Mouse (Mus musculus) heart, embryonic 11.5 days (tissue): ENCODE data around the gene Themis3. TPM values are rescaled to one million over a fixed set of nuclear protein-coding genes. Genes with fewer than 3 reads are reported as not detected.
"Not testable (repeated sequence)": the region's sequence is repeated elsewhere in the genome, so short reads cannot be mapped to it uniquely, and the experiment has no call there.

Experiments used
- ATAC-seq: fragments of 200-750 bp; cut with Nextera tagmentation; replicated peaks from 2 replicates; pipeline ENCODE4 v1.8.0; 2017; ENCODE audit warnings: moderate library complexity; ENCODE audit not compliant: insufficient number of reproducible peaks, low FRiP score, low TSS enrichment
- H3K27ac ChIP-seq: fragments of 300-500 bp; sonication (generic); 2 replicates; pipeline ENCODE4 v1.5.1; 2014; ENCODE audit warnings: mild to moderate bottlenecking, low read depth, low read length
- H3K27me3 ChIP-seq: fragments of 300-500 bp; sonication (generic); 2 replicates; pipeline ENCODE4 v1.6.1; 2014; ENCODE audit warnings: mild to moderate bottlenecking, low read length, mixed read lengths; ENCODE audit not compliant: control insufficient read depth, insufficient read depth
- H3K36me3 ChIP-seq: fragments of 300-500 bp; sonication (generic); 2 replicates; pipeline ENCODE4 v1.6.1; 2014; ENCODE audit warnings: mild to moderate bottlenecking, low read length, moderate library complexity, mixed read lengths; ENCODE audit not compliant: control insufficient read depth, insufficient read depth
- H3K4me1 ChIP-seq: fragments of 300-500 bp; sonication (generic); 2 replicates; pipeline ENCODE4 v1.6.1; 2014; ENCODE audit warnings: low read length; ENCODE audit not compliant: control insufficient read depth, insufficient read depth
- H3K4me2 ChIP-seq: fragments of 300-500 bp; sonication (generic); 2 replicates; pipeline ENCODE4 v1.6.1; 2014; ENCODE audit warnings: mild to moderate bottlenecking, moderate library complexity
- H3K4me3 ChIP-seq: fragments of 300-500 bp; sonication (generic); 2 replicates; pipeline ENCODE4 v1.5.1; 2014; ENCODE audit warnings: low read depth, low read length
- H3K9ac ChIP-seq: fragments of 300-500 bp; sonication (generic); 2 replicates; pipeline ENCODE4 v1.6.1; 2014; ENCODE audit warnings: mild to moderate bottlenecking, low read depth, low read length, moderate library complexity
- H3K9me3 ChIP-seq: fragments of 300-500 bp; sonication (generic); replicated peaks from 2 replicates; pipeline ENCODE4 v1.6.1; 2016; ENCODE audit warnings: low read length; ENCODE audit not compliant: control insufficient read depth
- WGBS: fragments of 180-500 bp; shearing (Covaris S2); extraction: QIAGEN DNeasy Blood & Tissue Kit; methylation state at CpG from one replicate; pipeline ENCODE4 v1.1.7; 2014; ENCODE audit not compliant: insufficient replicate concordance; 5-methylcytosine and 5-hydroxymethylcytosine counted together
- polyA plus RNA-seq: library from polyadenylated mRNA; unstranded; fragments of >200 nt; fragmentation: Nextera tagmentation; extraction: Ambion mirVana; gene quantifications from 2 replicates; pipeline ENCODE4 v1.2.1, GENCODE M21; 2014

The Themis3 gene
- polyA plus RNA-seq, 1 experiment from 2014 or later = not detected

DNA sequence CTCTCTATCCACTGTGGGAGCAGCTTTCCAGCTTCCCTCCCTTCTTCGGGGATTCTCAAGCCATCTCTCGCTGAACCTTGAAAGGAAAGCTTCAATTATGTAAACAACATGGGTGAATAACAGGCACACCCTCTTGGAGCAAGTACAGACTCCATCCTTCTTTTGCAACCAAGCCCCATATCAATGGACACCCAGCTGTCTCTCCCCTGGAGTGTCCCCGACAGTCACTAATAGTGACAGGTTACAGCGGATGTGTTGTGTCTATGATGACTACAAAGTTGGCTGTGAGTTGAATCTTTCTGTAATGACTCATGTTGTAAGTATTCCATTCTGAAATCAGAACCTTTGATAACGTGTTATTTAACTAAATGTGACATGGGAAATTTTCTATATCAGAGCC lies 71.0 kb downstream of the Themis3 start:
- no peaks in the 10 kb centered on the region for H3K9me3 ChIP-seq
- H3K4me3 ChIP-seq = no peak overlapping the region
- ATAC-seq = no peak

DNA sequence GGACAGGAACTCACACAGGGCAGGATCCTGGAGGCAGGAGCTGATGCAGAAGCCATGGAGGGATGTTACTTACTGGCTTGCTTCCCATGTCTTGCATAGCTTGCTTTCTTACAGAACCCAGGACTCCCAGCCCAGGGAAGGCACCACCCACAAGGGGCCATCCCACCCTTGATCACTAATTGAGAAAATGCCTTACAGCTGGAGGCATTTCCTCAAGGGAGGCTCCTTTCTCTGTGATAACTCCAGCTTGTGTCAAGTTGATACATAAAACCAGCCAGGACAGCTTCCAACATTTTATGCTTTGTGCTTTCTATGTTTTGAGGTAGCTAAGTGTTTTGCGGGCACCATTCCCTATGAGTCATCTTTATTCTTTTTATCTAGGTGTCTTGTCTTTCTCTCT lies 71.8 kb downstream of the Themis3 start:
- not testable (repeated sequence) for H3K27ac ChIP-seq, ATAC-seq, H3K4me3 ChIP-seq, H3K9ac ChIP-seq, H3K4me2 ChIP-seq, H3K9me3 ChIP-seq, H3K27me3 ChIP-seq, H3K4me1 ChIP-seq, H3K36me3 ChIP-seq
- WGBS = 79% methylated on average over 1 of the region's 1 CpGs

More for the DNA sequence above, 71.0 kb downstream of the Themis3 start:
- Histone ChIP-seq H3K27me3 (no peaks in the 10 kb centered on the region), H3K9ac (no peak overlapping the region), H3K27ac (no peak overlapping the region), H3K36me3 (no peaks in the 10 kb centered on the region), H3K4me1 (peaks cover 2% of the 10 kb centered on the region), H3K4me2 (no peak overlapping the region)
- 69% methylated on average over 5 of the region's 5 CpGs for WGBS

DNA sequence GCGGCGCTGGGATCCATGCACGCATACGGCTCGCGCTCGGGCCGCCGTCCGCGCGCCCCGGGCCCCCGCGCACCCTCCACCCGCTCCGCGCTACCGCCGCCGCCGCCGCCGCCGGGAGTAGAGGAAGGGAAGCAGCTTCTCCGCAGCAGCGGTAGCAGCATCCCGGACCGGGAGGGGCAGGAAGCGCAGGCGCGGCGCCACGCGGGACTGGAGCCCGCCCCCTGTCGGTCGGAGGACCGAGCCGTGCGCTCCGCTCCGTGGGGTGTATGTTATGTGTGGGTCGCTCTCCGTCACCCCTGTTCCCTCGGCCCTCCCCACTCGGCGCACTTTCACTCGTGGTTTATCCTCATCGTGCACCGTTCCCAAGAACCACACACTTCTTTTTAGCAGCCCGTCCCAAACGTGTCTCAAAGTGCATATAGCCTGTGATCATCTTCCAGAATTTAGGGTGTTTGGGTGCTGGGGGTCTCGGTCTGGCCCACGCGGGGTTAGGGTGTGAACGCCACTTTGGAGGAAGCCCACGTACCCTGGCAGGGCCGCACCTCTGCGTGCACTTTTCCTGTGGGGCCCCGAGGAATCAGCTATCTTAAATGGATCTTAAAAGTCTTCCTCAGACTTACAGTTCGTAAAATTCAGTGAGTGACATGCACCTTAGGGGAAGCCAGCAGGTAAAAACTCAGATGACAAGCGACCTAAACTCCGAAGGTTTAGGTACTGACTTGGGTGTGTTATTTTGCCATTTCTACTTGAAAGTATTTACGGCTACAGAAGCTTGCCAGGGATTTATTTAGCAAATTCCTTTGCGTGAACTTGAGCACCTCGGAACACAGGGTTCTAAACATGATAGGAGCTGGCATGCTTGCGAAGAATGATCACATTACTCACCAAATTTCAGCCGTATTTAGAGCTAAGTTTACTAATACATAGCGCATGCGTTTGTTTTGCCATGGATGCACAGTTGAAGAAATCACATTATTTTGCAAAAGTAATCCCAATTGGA lies 74.6 kb downstream of the Themis3 start, which contains the start of gene Rab12:
Gene Rab12, minus strand, starts transcription at position 176 of the 1,000 bp plus-strand sequence.
- peaks cover 5% of the 10 kb centered on the region for H3K4me1 ChIP-seq
- H3K36me3 ChIP-seq = no peaks in the 10 kb centered on the region
- no peaks in the 10 kb centered on the region for H3K27me3 ChIP-seq
- WGBS = 9% methylated on average over 54 of the region's 71 CpGs
- H3K4me2 ChIP-seq = peak within 1 kb of the TSS; percentile 96
- no peak within 1 kb of the TSS for H3K27ac ChIP-seq
- H3K4me3 ChIP-seq = peak within 1 kb of the TSS; percentile 98
- H3K9me3 ChIP-seq = no peaks in the 10 kb centered on the region
- peak within 1 kb of the TSS; percentile 96 for H3K9ac ChIP-seq
- ATAC-seq = peak; percentile 86

DNA sequence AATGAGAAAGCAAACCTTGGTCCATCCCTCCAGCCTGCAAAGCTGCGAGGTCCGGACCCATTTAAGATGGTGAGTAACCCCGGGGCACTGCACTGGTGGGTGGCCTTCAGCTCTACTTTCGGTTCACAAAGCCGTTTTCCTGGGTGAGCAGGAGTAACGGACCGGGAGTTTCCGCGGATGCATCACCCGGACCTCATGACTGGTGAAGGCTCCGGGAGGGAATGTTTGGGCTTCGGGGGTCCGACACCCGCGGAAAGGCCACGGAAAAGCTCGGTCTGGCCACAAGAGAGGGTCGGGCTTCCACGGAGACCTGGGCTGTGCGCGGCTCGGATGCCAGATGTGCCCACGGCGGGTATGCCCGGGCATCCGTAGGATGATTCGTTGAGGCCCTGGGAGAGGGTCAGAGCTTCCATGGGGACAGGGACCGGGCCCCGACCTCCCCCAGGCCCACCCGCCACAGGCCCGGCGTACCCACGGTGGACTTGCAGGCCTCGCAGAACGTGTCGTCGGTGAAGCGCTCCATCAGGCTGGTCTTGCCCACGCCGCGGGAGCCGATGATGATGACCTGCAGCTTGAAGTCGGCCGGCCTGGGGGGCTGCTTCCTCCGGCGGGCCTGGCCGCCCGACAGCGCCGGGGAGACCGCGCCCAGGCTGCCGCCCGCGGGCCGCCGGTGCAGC lies 75.4 kb downstream of the Themis3 start:
- peak overlapping the region; percentile 96 for H3K4me2 ChIP-seq
- no peak overlapping the region for H3K27ac ChIP-seq
- peak overlapping the region; percentile 98 for H3K4me3 ChIP-seq
- no peaks in the 10 kb centered on the region for H3K27me3 ChIP-seq
- H3K9ac ChIP-seq = peak overlapping the region; percentile 96
- peaks cover 5% of the 10 kb centered on the region for H3K4me1 ChIP-seq
- ATAC-seq = 0 out of 2 replicates have a peak, but pooled peaks have one; percentile 32
- no peaks in the 10 kb centered on the region for H3K36me3 ChIP-seq
- under 1% methylated on average over 57 of the region's 57 CpGs for WGBS
- no peaks in the 10 kb centered on the region for H3K9me3 ChIP-seq

DNA sequence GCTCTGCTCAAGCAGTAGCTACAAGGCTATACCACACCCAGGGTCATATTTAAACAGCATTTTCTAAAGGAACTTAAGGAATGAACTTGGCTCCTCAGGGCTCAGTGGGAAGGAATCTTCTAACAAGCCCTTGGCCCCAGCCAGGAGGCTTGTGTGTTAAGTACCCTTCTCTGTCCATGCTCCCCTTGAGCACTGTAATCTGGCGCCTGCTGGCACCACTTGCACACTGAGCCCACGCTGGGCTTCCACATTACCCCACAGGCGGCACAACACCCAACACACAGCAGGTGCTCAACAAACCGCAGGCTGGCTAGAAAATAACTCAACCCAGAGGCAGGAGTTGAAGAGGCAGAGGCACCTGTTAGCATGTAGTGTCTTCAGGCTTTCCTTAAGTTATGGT lies 77.5 kb downstream of the Themis3 start:
- Histone ChIP-seq H3K9ac (no peak overlapping the region), H3K36me3 (no peaks in the 10 kb centered on the region; the same call in 1 of the 2 replicates), H3K27me3 (no peaks in the 10 kb centered on the region), H3K27ac (no peak overlapping the region), H3K4me1 (peaks cover 7% of the 10 kb centered on the region), H3K9me3 (no peaks in the 10 kb centered on the region), H3K4me2 (no peak overlapping the region), H3K4me3 (no peak overlapping the region)
- WGBS = 92% methylated on average over 4 of the region's 4 CpGs
- ATAC-seq = no peak

DNA sequence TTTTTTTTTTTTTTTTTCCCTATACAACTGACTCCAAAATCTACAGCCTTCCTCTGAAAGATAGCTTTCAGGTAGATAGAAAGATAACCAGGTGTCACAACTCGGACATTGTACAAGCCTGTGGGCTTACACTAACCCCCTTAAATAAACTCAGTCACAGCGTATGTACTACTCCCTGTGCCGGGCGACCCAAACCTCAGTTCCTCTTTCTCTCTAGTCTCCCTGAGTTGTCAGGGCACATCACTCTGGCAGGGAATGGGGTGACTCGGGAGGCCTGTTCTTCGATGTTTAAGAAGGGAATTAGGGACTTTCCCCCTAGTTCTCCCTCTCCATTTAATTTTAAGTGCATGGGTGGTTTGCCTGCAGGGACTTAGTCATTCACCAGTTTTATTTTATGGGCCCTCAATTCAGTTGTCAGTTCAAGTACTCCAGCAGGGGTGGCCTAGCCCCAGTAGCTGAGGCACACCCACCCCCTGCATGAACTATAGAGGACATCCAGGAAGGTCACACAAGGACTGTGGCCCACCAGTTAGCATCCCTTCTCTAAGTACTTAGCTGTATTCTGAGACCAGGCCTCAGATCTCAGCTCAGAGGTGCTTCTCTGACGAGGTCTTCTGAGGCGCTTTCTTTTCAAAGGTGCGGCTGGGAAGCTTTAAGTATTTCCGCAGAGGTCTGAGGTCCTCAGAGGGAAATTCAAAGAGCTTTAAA lies 80.0 kb downstream of the Themis3 start:
- H3K4me3 ChIP-seq = no peak overlapping the region
- no peaks in the 10 kb centered on the region for H3K27me3 ChIP-seq
- H3K9me3 ChIP-seq = no peaks in the 10 kb centered on the region
- 90% methylated on average over 10 of the region's 10 CpGs for WGBS
- no peak for ATAC-seq
- no peak overlapping the region for H3K4me2 ChIP-seq
- H3K36me3 ChIP-seq = no peaks in the 10 kb centered on the region; the same call in 1 of the 2 replicates
- H3K9ac ChIP-seq = no peak overlapping the region
- peaks cover 26% of the 10 kb centered on the region for H3K4me1 ChIP-seq
- H3K27ac ChIP-seq = no peak overlapping the region

DNA sequence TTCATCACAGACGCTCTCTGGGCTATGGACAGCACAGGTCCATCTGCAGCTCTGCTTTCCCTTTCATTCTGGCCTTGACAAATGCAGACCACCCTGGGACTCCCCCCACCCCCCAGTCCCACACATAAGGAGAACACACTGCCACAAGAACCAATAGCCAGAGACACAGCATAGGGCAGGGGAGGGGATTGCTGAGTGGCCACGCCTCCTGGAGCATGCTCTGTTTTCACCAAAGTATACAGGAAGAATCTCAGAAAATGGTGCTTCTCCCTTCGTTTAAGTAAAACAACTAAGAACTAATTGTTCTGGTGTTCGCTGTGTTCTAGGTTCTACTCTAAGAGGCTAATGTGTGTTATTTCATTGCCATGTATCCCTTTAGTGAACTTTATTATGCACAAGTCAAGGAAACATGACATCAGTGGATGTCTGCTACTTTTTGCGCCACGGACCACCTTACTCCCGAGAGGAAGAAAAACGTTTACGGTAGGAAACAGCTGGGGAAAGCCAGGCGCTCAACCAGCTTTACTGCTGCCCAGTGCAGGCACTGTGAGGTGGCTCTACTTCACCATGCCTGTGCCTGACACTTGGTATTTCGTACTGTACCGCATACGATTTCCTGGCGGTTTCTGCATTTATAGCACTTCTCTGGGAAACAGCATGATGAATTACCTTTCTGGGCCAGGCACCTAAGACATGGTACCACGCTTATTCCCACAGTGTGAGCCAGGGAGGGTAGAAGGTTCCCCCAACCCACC lies 82.0 kb downstream of the Themis3 start:
- Histone ChIP-seq H3K27me3 (no peaks in the 10 kb centered on the region), H3K9ac (no peak overlapping the region), H3K4me2 (no peak overlapping the region), H3K4me1 (peaks cover 22% of the 10 kb centered on the region), H3K9me3 (no peaks in the 10 kb centered on the region), H3K36me3 (no peaks in the 10 kb centered on the region; the same call in 1 of the 2 replicates), H3K4me3 (no peak overlapping the region), H3K27ac (no peak overlapping the region)
- ATAC-seq = no peak
- WGBS = 69% methylated on average over 15 of the region's 15 CpGs
